Mouse (Mus musculus): ENCODE data around the gene Hpdl.
"Not testable (repeated sequence)": the region's sequence is repeated elsewhere in the genome, so short reads cannot be mapped to it uniquely, and the experiment has no call there.

Gene Hpdl

DNA sequence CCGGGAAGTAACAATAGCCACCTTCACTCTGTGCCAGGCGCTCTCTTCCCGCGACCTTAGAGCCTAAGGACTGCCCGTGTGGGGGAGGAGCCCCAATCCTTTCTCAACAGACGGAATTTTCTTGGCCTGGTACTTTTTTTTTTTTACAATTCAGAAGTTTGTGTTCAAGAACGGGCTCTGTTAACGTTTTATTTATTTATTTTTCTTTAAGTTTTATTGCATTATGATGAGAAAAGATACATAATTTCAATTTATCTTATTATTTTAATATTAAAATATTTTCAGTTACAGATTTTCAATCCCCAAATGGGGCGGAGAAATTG, at the start of gene Hpdl:
Hpdl (minus strand) TSS at position 14 of the 323 bp plus-strand sequence.
- no peak for DNase-seq (ENCODE audit: low read depth, low spot score)

DNA sequence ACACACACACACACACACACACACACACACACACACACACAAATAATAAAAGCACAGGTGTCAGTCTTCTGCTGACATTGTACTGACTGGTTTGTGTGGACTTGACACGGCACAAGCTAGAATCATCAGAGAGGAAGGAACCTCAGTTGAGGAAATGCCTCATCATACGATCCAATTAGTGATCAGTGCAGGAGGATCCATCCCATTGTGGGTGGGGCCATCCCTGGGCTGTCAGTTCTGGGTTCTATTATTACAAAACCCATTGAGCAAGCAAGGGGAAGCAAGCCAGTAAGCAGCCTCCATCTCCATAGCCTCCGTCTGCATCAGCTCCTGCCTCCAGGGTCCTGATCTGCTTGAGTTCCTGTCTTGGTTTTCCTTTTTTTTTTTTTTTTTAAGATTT, 48.4 kb upstream of the Hpdl start:
- no peak for DNase-seq (ENCODE audit: low read depth, low spot score)

GRCm38 (mm10) chr4:116862023-116862422, 40.5 kb upstream of the Hpdl start:
- DNase-seq (ENCODE audit: low read depth, low spot score) = no peak

GRCm38 (mm10) chr4:116859711-116860110, 38.2 kb upstream of the Hpdl start:
- no peak for DNase-seq (ENCODE audit: low read depth, low spot score)

GRCm38 (mm10) chr4:116857203-116857602, 35.7 kb upstream of the Hpdl start:
- DNase-seq (ENCODE audit: low read depth, low spot score) = no peak

- DNase-seq (ENCODE audit: low read depth, low spot score) = no peak
Measured at GRCm38 (mm10) chr4:116854286-116854685, 32.8 kb upstream of the Hpdl start.

DNA sequence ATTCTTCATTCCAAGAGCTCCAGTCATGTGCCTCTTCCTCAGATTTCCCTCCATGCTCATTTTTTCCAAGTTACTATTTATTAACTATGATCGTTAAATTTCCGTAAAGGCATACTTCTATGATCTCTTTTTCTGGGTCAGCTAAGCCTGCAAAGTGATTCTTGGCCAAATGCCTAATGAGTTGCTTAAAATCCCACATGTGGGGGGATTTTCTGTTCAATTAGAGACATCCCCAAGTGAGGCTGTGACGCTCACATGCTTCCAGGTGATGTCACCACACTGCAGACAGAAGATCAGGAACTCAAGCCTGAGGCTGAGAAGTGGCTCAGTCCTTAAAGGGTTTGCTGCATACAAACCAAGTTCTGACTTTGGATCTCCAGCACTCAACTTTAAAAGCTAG, 28.4 kb upstream of the Hpdl start:
- no peak for DNase-seq (ENCODE audit: low read depth, low spot score)

DNA sequence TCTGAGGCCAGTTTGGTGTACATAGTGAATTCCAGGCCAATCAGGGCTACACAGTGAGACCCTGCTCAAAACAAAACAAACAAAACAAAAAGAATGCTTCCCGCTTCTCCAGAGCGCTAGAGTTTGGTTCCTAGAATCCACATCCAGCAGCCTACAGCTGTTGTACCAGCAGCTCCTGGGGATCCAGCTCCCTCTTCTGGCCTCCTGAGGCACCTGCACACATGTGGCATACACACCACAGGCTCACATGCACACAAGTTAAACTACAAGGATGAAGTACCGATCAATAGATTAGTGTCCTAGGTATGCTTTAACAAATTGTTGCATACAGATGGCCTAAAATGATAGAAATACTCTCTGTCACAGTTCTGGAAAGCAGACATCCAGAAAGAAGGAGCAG, 22.8 kb upstream of the Hpdl start:
- no peak for DNase-seq (ENCODE audit: low read depth, low spot score)

- no peak for DNase-seq (ENCODE audit: low read depth, low spot score)
Measured at GRCm38 (mm10) chr4:116840841-116841240, 19.3 kb upstream of the Hpdl start.

DNA sequence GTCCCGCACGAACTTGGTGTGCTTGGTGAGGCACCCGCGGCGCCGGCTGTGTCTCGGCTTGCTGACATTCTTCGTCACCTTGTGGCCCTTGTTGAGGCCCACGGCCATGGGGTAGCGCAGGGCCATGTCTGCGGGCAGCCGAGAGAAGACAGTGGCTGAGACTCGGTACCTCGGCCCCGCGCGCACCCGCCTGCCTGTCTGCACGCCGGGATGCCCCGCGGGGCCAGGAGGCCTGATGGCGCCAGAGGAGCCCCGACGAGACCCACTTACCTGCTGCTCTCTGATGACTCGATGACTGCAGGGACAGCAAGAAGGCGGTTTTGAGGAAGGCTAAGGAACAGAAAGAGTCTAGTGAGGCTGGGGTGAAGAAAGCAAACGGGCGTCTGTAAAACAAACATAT, 18.6 kb upstream of the Hpdl start:
- DNase-seq (ENCODE audit: low read depth, low spot score) = not testable (repeated sequence)

DNA sequence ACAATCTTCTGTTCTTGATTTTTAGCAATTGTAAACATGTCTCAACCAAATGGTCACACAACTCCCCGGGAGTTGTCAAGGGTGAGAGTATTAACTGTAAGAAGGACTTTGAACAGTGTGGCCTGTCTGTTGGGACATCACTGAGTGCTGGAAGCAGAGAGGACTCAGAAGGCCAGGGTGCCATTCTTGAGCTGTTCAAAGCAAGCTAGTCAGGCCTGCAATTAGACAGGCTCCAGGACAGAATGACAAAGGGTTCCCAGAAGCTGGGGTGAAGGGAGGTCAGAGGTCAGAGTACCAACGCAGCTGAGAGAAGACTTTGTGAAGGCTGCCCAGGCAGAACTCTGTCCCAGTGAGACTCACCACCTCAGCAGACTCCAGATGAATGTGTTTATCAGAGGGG, 17.5 kb upstream of the Hpdl start:
- no peak for DNase-seq (ENCODE audit: low read depth, low spot score)

DNA sequence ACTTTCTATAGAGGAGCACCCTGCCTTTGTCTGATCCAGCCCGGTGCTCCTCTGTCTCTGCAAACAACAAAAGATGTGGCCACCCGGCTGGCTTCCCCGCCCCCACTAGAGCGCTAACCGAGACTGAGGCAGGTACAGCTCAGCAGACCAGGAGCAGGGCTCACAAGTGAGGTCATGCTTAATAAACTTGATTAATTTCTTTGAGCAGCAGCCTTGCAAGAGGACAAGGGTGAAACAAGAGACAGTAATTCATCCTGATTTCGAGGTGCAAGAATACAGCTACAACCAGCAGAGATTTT, 8.5 kb upstream of the Hpdl start:
- no peak for DNase-seq (ENCODE audit: low read depth, low spot score)

DNA sequence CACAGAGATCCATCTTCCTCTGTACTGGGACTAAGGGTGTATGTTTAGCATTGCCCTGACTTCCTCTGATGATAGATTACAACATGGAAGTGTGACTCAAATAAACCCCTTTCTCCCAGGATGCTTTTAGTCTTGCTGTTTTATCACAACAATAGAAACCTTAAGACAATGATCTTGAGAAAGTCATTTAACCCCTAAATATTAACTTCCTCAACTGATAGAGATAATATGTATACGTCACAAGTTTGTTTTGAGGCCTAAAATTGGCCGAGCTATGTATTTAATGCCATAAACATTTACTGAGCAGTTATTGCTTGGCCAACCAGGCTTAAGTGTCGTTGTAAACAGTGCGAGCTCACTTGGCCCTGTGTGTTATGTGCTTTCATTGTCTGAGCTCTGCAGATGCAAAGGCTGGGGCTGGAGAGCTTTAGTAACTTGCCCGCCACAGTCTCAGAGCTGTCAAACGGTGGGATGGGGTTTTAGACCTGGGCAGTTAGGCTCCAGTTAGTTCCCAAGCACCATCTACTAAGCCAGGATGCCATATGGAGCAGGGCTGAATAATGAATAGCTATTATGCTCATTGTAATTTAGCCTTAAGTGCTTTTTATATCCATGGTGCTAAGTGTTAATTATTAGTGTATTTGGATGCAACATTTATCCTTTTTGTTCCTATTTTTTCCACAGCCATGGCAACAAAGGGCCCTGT, 8.0 kb upstream of the Hpdl start:
- no peak for DNase-seq (ENCODE audit: low read depth, low spot score)

DNA sequence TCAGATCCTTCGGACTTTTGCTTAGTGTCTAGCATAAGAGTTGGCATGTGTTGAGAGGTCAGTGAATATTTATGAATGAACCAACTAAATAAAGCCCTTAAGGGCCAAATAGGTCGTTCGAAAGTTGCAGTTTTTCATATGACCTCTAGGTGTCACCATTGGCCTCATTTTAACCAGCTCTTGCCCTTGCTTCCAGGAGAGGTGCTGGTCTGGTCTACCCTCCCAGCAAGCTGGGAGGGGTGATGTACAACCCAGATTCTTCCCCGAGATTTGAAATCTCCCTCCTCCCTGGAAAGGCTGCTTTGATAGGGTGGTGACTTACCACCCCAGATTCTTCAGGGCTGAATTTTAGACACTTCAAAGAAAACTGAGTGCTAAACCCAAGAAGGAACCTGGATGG, 6.3 kb upstream of the Hpdl start:
- peak; percentile 76 for DNase-seq (ENCODE audit: low read depth, low spot score)

DNA sequence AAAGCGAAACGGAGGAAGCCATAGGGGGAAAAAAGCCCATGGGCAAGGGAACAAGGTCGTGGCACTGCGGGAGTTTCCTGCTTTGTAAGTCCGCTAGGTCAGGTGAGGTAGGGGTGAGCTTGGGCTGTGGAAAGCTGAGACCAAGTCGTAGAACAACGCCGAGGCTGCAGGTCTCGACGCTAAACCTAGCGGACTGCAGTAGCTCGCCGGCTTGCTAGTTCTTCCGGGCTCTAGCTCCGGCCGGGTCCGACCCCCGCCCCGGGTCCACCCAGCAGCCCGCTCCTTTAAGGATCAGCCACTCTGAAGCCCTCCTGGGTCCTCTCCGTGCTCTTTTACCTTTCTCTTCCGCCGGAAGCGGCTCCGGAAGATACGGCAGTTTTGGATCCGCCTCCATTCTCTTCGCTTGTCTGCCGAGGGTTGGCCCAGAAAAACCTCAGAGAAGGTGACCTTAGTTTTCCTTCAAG, 3.1 kb upstream of the Hpdl start:
- DNase-seq (ENCODE audit: low read depth, low spot score) = peak; percentile 80

- DNase-seq (ENCODE audit: low read depth, low spot score) = peak; percentile 67
Measured at GRCm38 (mm10) chr4:116820902-116821693, 409 bp downstream of the Hpdl start.

GRCm38 (mm10) chr4:116819968-116820901, 1.3 kb downstream of the Hpdl start:
- DNase-seq (ENCODE audit: low read depth, low spot score) = no peak

GRCm38 (mm10) chr4:116817486-116817885, 4.0 kb downstream of the Hpdl start:
- no peak for DNase-seq (ENCODE audit: low read depth, low spot score)

DNA sequence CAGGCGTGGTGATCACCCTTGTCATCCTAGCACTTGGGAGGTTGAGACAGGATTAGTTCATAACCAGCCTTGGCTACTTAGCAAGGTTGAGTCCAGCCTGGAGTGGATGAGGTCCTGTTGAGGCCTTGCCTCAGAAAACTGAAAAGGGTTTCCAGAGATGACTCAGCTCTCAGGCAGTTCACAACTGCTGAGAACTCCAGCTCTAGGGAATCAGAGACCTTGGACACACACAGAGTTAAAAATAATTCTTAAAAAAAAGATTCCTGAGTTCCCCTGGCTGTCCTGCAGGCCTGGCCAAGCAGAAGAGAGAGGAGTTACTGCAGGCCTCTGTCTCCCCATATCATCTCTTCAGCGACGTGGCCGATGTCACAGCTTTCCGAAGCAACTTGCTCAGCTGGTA, 6.2 kb downstream of the Hpdl start:
- DNase-seq (ENCODE audit: low read depth, low spot score) = no peak

DNA sequence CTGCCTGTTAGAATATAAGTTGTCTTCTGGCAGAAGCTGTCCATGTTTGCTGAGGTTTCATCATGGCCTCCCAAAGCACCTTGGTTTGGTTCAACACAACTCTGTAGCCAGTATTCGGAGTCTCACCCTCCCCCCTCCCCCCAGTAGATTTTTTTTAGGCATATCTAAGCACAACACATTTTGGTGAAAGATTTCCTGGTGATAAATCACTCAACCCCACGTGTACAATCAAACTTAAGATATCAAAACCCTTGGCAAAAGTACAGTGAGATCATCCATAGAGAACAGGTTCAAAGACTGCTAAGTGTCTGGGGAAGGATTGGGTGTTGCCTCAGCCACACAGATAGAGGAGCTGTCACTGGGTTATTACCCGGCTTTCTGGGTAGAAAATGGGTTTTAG, 10.5 kb downstream of the Hpdl start:
- DNase-seq (ENCODE audit: low read depth, low spot score) = no peak

GRCm38 (mm10) chr4:116807197-116808129, 14.0 kb downstream of the Hpdl start, which contains the start of the genes Toe1 and Mutyh:
TSS of gene Toe1 (minus strand) at chr4:116807640.
TSS of gene Mutyh (plus strand) at chr4:116807723.
- peak; percentile 96 for DNase-seq (ENCODE audit: low read depth, low spot score)

All from CD4-positive helper T cell, adult 2 months (primary cell).